Mouse (Mus musculus): ENCODE data around the gene Hist2h4. TPM values are rescaled to one million over a fixed set of nuclear protein-coding genes. Genes with fewer than 3 reads are reported as not detected.

The Hist2h4 gene
- polyA plus RNA-seq, 1 experiment from 2014 or later: 5.4 TPM

- Histone ChIP-seq H3K4me2 (ENCODE audit: low read depth, severe bottlenecking) (peak overlapping the region; percentile 60), H3K9ac (ENCODE audit: low read length) (peak overlapping the region; percentile 78), H3K4me3 (ENCODE audit: low read depth, low read length) (peak overlapping the region; percentile 40), H3K27ac (replicated peaks; ENCODE audit: low read depth, low read length) (peak overlapping the region; percentile 89), H3K9me3 (ENCODE audit: control insufficient read depth, low read length) (no peaks in the 10 kb centered on the region), H3K4me1 (ENCODE audit: control insufficient read depth, insufficient read depth, low read length) (0 out of 2 replicates have a peak, but pooled peaks cover 7% of the 10 kb centered on the region), H3K27me3 (ENCODE audit: control insufficient read depth, insufficient read depth, low read length) (no peaks in the 10 kb centered on the region), H3K36me3 (ENCODE audit: control insufficient read depth, insufficient read depth, low read length) (no peaks in the 10 kb centered on the region)
- under 1% methylated on average over 12 of the region's 12 CpGs for WGBS
- DNase-seq (ENCODE audit: low spot score): peak; percentile 63
- ATAC-seq (ENCODE audit: insufficient number of reproducible peaks, low FRiP score, low TSS enrichment, low read depth): no peak
Measured at GRCm38 (mm10) chr3:96237904-96238511, 25.1 kb downstream of the Hist2h4 start.

GRCm38 (mm10) chr3:96237335-96237903, 25.7 kb downstream of the Hist2h4 start:
- ATAC-seq (ENCODE audit: insufficient number of reproducible peaks, low FRiP score, low TSS enrichment, low read depth): no peak
- Histone ChIP-seq H3K4me3 (ENCODE audit: low read depth, low read length) (peak overlapping the region; percentile 40), H3K4me1 (ENCODE audit: control insufficient read depth, insufficient read depth, low read length) (0 out of 2 replicates have a peak, but pooled peaks cover 5% of the 10 kb centered on the region), H3K4me2 (ENCODE audit: low read depth, severe bottlenecking) (peak overlapping the region; percentile 60), H3K27ac (replicated peaks; ENCODE audit: low read depth, low read length) (peak overlapping the region; percentile 89), H3K27me3 (ENCODE audit: control insufficient read depth, insufficient read depth, low read length) (no peaks in the 10 kb centered on the region), H3K9me3 (ENCODE audit: control insufficient read depth, low read length) (no peaks in the 10 kb centered on the region), H3K36me3 (ENCODE audit: control insufficient read depth, insufficient read depth, low read length) (no peaks in the 10 kb centered on the region), H3K9ac (ENCODE audit: low read length) (peak overlapping the region; percentile 78)
- peak; percentile 61 for DNase-seq (ENCODE audit: low spot score)
- 27% methylated on average over 7 of the region's 7 CpGs for WGBS

GRCm38 (mm10) chr3:96236834-96237334, 26.2 kb downstream of the Hist2h4 start:
- H3K4me2 ChIP-seq (ENCODE audit: low read depth, severe bottlenecking): peak overlapping the region; percentile 60
- DNase-seq (ENCODE audit: low spot score) (no peak), ATAC-seq (ENCODE audit: insufficient number of reproducible peaks, low FRiP score, low TSS enrichment, low read depth) (no peak)
- H3K4me1 ChIP-seq (ENCODE audit: control insufficient read depth, insufficient read depth, low read length): 0 out of 2 replicates have a peak, but pooled peaks cover 5% of the 10 kb centered on the region
- H3K9me3 ChIP-seq (ENCODE audit: control insufficient read depth, low read length): no peaks in the 10 kb centered on the region
- peak overlapping the region; percentile 40 for H3K4me3 ChIP-seq (ENCODE audit: low read depth, low read length)
- H3K9ac ChIP-seq (ENCODE audit: low read length): peak overlapping the region; percentile 78; the same call in 1 of the 2 replicates
- peak overlapping the region; percentile 89 for H3K27ac ChIP-seq (replicated peaks; ENCODE audit: low read depth, low read length)
- H3K36me3 ChIP-seq (ENCODE audit: control insufficient read depth, insufficient read depth, low read length): no peaks in the 10 kb centered on the region
- WGBS: 83% methylated on average over 4 of the region's 4 CpGs
- no peaks in the 10 kb centered on the region for H3K27me3 ChIP-seq (ENCODE audit: control insufficient read depth, insufficient read depth, low read length)

- Histone ChIP-seq H3K4me1 (ENCODE audit: control insufficient read depth, insufficient read depth, low read length) (0 out of 2 replicates have a peak, but pooled peaks cover 4% of the 10 kb centered on the region), H3K36me3 (ENCODE audit: control insufficient read depth, insufficient read depth, low read length) (no peaks in the 10 kb centered on the region), H3K4me3 (ENCODE audit: low read depth, low read length) (no peak overlapping the region), H3K4me2 (ENCODE audit: low read depth, severe bottlenecking) (no peak overlapping the region), H3K9me3 (ENCODE audit: control insufficient read depth, low read length) (no peaks in the 10 kb centered on the region), H3K27ac (replicated peaks; ENCODE audit: low read depth, low read length) (no peak overlapping the region), H3K27me3 (ENCODE audit: control insufficient read depth, insufficient read depth, low read length) (no peaks in the 10 kb centered on the region), H3K9ac (ENCODE audit: low read length) (no peak overlapping the region)
- no peak for DNase-seq (ENCODE audit: low spot score)
- WGBS: 77% methylated on average over 3 of the region's 3 CpGs
- no peak for ATAC-seq (ENCODE audit: insufficient number of reproducible peaks, low FRiP score, low TSS enrichment, low read depth)
Measured at GRCm38 (mm10) chr3:96235836-96236235, 27.3 kb downstream of the Hist2h4 start.

- H3K27ac ChIP-seq (replicated peaks; ENCODE audit: low read depth, low read length): no peak overlapping the region
- H3K9ac ChIP-seq (ENCODE audit: low read length): no peak overlapping the region
- 0 out of 2 replicates have a peak, but pooled peaks cover 3% of the 10 kb centered on the region for H3K4me1 ChIP-seq (ENCODE audit: control insufficient read depth, insufficient read depth, low read length)
- no peak for DNase-seq (ENCODE audit: low spot score)
- no peak overlapping the region for H3K4me2 ChIP-seq (ENCODE audit: low read depth, severe bottlenecking)
- WGBS: 88% methylated on average over 2 of the region's 2 CpGs
- no peaks in the 10 kb centered on the region for H3K36me3 ChIP-seq (ENCODE audit: control insufficient read depth, insufficient read depth, low read length)
- no peaks in the 10 kb centered on the region for H3K9me3 ChIP-seq (ENCODE audit: control insufficient read depth, low read length)
- no peaks in the 10 kb centered on the region for H3K27me3 ChIP-seq (ENCODE audit: control insufficient read depth, insufficient read depth, low read length)
- no peak for ATAC-seq (ENCODE audit: insufficient number of reproducible peaks, low FRiP score, low TSS enrichment, low read depth)
- no peak overlapping the region for H3K4me3 ChIP-seq (ENCODE audit: low read depth, low read length)
Measured at GRCm38 (mm10) chr3:96234914-96235313, 28.2 kb downstream of the Hist2h4 start.

- Histone ChIP-seq H3K27ac (replicated peaks; ENCODE audit: low read depth, low read length) (no peak overlapping the region), H3K27me3 (ENCODE audit: control insufficient read depth, insufficient read depth, low read length) (no peaks in the 10 kb centered on the region), H3K36me3 (ENCODE audit: control insufficient read depth, insufficient read depth, low read length) (no peaks in the 10 kb centered on the region), H3K4me2 (ENCODE audit: low read depth, severe bottlenecking) (no peak overlapping the region), H3K9ac (ENCODE audit: low read length) (no peak overlapping the region), H3K4me3 (ENCODE audit: low read depth, low read length) (no peak overlapping the region), H3K4me1 (ENCODE audit: control insufficient read depth, insufficient read depth, low read length) (no peaks in the 10 kb centered on the region), H3K9me3 (ENCODE audit: control insufficient read depth, low read length) (no peaks in the 10 kb centered on the region)
- 63% methylated on average over 2 of the region's 2 CpGs for WGBS
- DNase-seq (ENCODE audit: low spot score) (no peak), ATAC-seq (ENCODE audit: insufficient number of reproducible peaks, low FRiP score, low TSS enrichment, low read depth) (no peak)
Measured at GRCm38 (mm10) chr3:96231758-96232120, 31.4 kb downstream of the Hist2h4 start.

- H3K27me3 ChIP-seq (ENCODE audit: control insufficient read depth, insufficient read depth, low read length): no peaks in the 10 kb centered on the region
- no peak overlapping the region for H3K4me3 ChIP-seq (ENCODE audit: low read depth, low read length)
- 77% methylated on average over 4 of the region's 4 CpGs for WGBS
- H3K9ac ChIP-seq (ENCODE audit: low read length): no peak overlapping the region
- DNase-seq (ENCODE audit: low spot score) (no peak), ATAC-seq (ENCODE audit: insufficient number of reproducible peaks, low FRiP score, low TSS enrichment, low read depth) (no peak)
- H3K27ac ChIP-seq (replicated peaks; ENCODE audit: low read depth, low read length): no peak overlapping the region
- no peak overlapping the region for H3K4me2 ChIP-seq (ENCODE audit: low read depth, severe bottlenecking)
- H3K9me3 ChIP-seq (ENCODE audit: control insufficient read depth, low read length): no peaks in the 10 kb centered on the region
- no peaks in the 10 kb centered on the region for H3K4me1 ChIP-seq (ENCODE audit: control insufficient read depth, insufficient read depth, low read length)
- H3K36me3 ChIP-seq (ENCODE audit: control insufficient read depth, insufficient read depth, low read length): no peaks in the 10 kb centered on the region
Measured at GRCm38 (mm10) chr3:96230910-96231757, 32.0 kb downstream of the Hist2h4 start.

- H3K27ac ChIP-seq (replicated peaks; ENCODE audit: low read depth, low read length): no peak overlapping the region
- no peaks in the 10 kb centered on the region for H3K36me3 ChIP-seq (ENCODE audit: control insufficient read depth, insufficient read depth, low read length)
- H3K9ac ChIP-seq (ENCODE audit: low read length): no peak overlapping the region
- ATAC-seq (ENCODE audit: insufficient number of reproducible peaks, low FRiP score, low TSS enrichment, low read depth): no peak
- H3K4me2 ChIP-seq (ENCODE audit: low read depth, severe bottlenecking): no peak overlapping the region
- no peaks in the 10 kb centered on the region for H3K9me3 ChIP-seq (ENCODE audit: control insufficient read depth, low read length)
- WGBS: 85% methylated on average over 2 of the region's 2 CpGs
- H3K4me1 ChIP-seq (ENCODE audit: control insufficient read depth, insufficient read depth, low read length): no peaks in the 10 kb centered on the region
- no peak overlapping the region for H3K4me3 ChIP-seq (ENCODE audit: low read depth, low read length)
- H3K27me3 ChIP-seq (ENCODE audit: control insufficient read depth, insufficient read depth, low read length): no peaks in the 10 kb centered on the region
- no peak for DNase-seq (ENCODE audit: low spot score)
Measured at GRCm38 (mm10) chr3:96230404-96230803, 32.7 kb downstream of the Hist2h4 start.

All from limb, embryonic 11.5 days (tissue).